Mouse (Mus musculus) frontal cortex, adult 2 months (tissue): ENCODE measurements at regions not wholly inside any gene's neighbourhood (a gene's known extent, or its start where the extent isn't known, plus 50 kb on each side); places are given as distances from the start of the nearest gene placed in this dataset.
A peak's percentile ranks its signal among the peaks of the same experiment; 100 is the strongest.

Experiments used
- DNase-seq, 2 experiments: peaks; one replicate each; pipeline ENCODE4 v3.0.0; 2022; ENCODE audit warnings: low spot score in 1 of 2; ENCODE audit errors: extremely low spot score in 1 of 2

- DNase-seq, result no peak
These were observed 70.6 kb upstream of the Slc24a4 start for GRCm38 (mm10) chr12:102057979-102058378.

DNA sequence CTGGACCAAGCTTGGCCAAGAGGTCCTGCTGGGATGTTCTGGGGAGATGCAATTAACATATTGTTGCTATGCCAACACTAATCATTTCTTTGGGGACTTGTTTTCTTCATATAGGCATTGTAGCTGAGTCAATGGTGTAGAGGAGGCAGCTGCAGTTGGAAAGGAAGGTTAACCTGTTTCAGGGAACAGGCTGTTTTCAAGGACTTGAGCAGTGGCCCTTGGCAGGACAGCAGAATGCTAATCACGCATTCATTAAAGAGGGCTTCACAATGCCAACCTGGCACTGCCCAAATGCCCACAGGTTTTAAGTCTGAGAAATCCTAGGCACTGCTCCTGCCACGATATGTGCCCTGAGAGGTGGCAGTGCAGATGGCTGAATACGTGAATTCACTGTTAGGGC, 70.1 kb upstream of the Slc24a4 start:
- DNase-seq, result no peak

DNA sequence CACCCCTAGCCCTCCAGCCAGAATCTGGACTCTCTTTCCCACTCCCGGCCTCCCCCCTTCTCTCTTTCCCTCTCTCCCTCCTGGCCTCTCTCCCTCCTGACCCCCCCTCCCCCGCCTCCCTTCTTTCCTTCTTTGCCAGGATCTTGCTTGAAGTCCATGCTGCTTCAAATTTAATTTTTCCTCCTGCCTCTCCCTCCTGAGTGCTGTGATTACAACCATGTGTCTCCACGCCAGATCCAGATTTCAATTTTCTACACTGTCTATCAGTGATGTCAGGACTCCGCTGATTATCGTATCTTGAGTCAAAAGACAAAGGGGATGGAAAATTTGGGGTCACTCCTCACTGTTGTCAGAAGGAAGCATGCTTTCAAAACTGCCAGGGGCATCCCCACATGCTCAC, 67.4 kb upstream of the Slc24a4 start:
- DNase-seq, result no peak

DNA sequence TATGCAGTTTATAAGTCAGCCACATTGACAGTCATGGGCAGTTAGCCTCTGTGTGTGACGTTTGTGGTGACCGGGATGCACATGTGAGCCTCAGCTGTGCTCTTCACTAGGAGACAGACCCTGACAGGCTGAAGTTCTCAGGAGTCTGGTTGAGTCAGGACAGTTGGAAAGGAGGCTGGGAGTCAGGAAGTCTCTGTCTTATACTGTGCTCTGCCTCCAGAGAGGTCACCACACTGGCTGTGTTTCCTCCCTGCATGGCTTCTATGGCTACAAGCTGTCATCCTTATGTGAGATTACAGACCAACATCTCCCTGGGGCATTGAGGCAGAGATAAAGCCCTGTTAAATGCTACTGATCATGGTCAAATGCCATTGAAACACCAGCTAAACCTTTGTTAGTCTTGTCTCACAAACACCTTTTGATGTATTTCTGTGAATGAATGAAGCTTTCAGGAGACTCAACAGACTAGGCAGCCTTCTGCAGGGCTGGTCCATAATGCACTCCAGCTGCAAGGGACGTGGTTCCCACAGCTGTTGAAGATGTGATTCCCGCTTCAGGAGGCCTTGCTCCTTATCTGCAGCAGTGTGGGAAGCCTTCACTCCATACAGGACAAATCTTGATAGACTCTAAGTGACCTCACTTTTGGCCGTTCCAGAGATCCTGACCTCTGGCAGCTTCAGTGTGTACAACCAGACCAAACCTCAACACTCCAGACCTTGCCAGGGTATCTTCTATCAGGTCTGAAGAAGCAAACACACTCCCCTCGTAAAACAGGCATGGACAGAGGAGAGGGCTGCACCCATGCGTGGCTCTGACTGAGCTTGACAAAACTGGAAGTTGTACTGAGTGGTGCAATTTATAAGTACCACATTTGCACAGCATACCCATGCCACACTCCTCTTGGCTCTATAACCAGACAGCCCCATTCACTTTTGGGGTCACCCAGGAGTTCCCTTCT, 66.6 kb upstream of the Slc24a4 start:
- no peak for DNase-seq

- DNase-seq, result no peak
These were observed 65.9 kb upstream of the Slc24a4 start for GRCm38 (mm10) chr12:102062648-102063047.

DNA sequence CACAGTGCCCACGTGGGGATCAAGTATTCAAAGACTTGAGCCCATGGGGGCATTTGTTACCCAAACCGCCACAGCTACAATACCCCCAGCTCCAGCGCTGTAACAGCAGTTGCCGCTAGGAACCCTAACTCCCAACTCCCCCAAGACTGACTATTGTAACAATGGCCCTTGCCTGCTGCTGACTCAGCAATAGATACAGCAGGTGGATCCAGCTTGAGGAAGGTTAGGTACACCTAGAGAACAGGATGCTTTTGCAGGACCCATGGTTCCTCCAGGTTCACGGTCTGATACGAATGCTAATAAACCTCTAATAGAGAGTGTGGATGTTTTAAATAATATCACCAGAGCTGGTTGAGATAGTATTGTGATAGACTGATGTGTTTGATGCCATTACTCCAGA, 65.3 kb upstream of the Slc24a4 start:
- no peak for DNase-seq

GRCm38 (mm10) chr12:102064710-102065325, 63.7 kb upstream of the Slc24a4 start:
- peak; percentile 14 to 45 for DNase-seq

GRCm38 (mm10) chr12:102067685-102068084, 60.8 kb upstream of the Slc24a4 start:
- no peak for DNase-seq

- no peak for DNase-seq
These were observed 58.9 kb upstream of the Slc24a4 start for GRCm38 (mm10) chr12:102069521-102070201.

DNA sequence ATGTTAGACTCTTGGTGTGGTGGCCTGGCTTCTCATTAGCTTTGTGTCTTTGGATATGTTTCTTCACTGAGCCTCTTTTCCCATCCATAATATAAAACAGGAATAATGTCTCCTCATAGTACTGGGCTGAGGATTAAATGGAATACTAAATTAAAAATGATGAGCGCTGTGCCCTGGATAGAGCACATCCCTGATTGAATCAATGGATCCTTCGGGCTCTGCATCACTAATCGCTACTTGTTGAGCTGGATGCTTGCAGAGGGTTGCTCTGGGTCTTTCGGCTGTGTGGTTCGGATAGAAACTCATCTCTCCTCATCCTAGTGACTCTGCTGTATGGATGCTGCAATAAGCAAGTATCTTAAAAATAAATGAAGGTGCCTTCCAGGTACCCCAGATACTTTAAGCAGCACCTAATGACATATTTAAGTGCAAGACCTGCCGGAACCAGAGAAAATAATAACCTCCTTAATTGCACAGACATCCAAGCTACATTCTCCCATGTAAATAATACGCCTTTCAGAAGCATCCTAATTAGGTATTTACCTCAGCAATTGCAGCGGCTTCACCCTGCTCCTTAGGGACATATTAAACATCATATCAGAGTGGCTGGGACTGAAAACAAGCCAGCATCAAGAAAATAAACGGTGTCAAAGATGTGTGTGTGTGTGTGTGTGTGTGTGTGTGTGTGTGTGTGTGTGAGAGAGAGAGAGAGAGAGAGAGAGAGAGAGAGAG, 56.5 kb upstream of the Slc24a4 start:
- DNase-seq, result no peak

GRCm38 (mm10) chr12:102073540-102073939, 55.0 kb upstream of the Slc24a4 start:
- DNase-seq, result peak; percentile 11 to 38

- DNase-seq, result no peak
These were observed 52.2 kb upstream of the Slc24a4 start for GRCm38 (mm10) chr12:102076298-102076697.
